Mouse (Mus musculus) liver, postnatal 0 days (tissue): ENCODE measurements around the gene Maged1. TPM values are rescaled to one million over a fixed set of nuclear protein-coding genes. Genes with fewer than 3 reads are reported as not detected.
A peak's percentile ranks its signal among the peaks of the same experiment; 100 is the strongest.

ENCODE experiments used
- ATAC-seq: fragments of 200-750 bp; cut with Nextera tagmentation; 2 replicates; pipeline ENCODE4 v1.8.0; 2017; ENCODE audit warnings: mild to moderate bottlenecking, moderate library complexity
- DNase-seq: peaks from one replicate; pipeline ENCODE4 v3.0.0-alpha.2; 2016
- H3K27ac ChIP-seq: fragments of 300-500 bp; sonication (generic); 2 replicates; pipeline ENCODE4 v1.5.1; 2014; ENCODE audit warnings: antibody characterized with exemption, moderate library complexity, mild to moderate bottlenecking, low read depth
- H3K27me3 ChIP-seq: fragments of 300-500 bp; sonication (generic); 2 replicates; pipeline ENCODE4 v1.6.1; 2014; ENCODE audit warnings: low read length, control low read depth, mixed read lengths; ENCODE audit not compliant: insufficient read depth
- H3K36me3 ChIP-seq: fragments of 300-500 bp; sonication (generic); replicated peaks from 2 replicates; pipeline ENCODE4 v1.6.1; 2014; ENCODE audit warnings: mild to moderate bottlenecking, control low read depth, low read length, moderate library complexity, mixed read lengths; ENCODE audit not compliant: insufficient read depth
- H3K4me1 ChIP-seq: fragments of 300-500 bp; sonication (generic); 2 replicates; pipeline ENCODE4 v1.6.1; 2014; ENCODE audit warnings: antibody characterized with exemption, mild to moderate bottlenecking, control low read depth; ENCODE audit not compliant: insufficient read depth
- H3K4me2 ChIP-seq: fragments of 300-500 bp; sonication (generic); 2 replicates; pipeline ENCODE4 v1.6.1; 2014; ENCODE audit warnings: low read depth, mild to moderate bottlenecking, low read length, moderate library complexity, mixed read lengths
- H3K4me3 ChIP-seq: fragments of 300-500 bp; sonication (generic); 2 replicates; pipeline ENCODE4 v1.5.1; 2014; ENCODE audit warnings: low read depth, low read length
- H3K9ac ChIP-seq: fragments of 300-500 bp; sonication (generic); replicated peaks from 2 replicates; pipeline ENCODE4 v1.6.1; 2014; ENCODE audit warnings: mild to moderate bottlenecking, moderate library complexity
- H3K9me3 ChIP-seq: fragments of 300-500 bp; sonication (generic); 2 replicates; pipeline ENCODE4 v1.6.1; 2016; ENCODE audit warnings: mild to moderate bottlenecking, control low read depth, low read length, mixed read lengths
- CTCF ChIP-seq: sonication (generic); IDR thresholded peaks from 2 replicates; pipeline ENCODE4 v1.5.1; 2016; ENCODE audit warnings: antibody characterized with exemption, low read depth
- EP300 ChIP-seq: IDR thresholded peaks from 2 replicates; pipeline ENCODE4 v1.6.1; 2016; ENCODE audit warnings: antibody characterized with exemption, low read depth, mild to moderate bottlenecking
- WGBS: fragments of 180-500 bp; shearing (Covaris S2); extraction: QIAGEN DNeasy Blood & Tissue Kit; methylation state at CpG from one replicate; pipeline ENCODE4 v1.1.7; 2014; ENCODE audit not compliant: insufficient replicate concordance; 5-methylcytosine and 5-hydroxymethylcytosine counted together
- polyA plus RNA-seq: library from polyadenylated mRNA; unstranded; fragments of >200 nt; fragmentation: Nextera tagmentation; extraction: Ambion mirVana; gene quantifications from 2 replicates; pipeline ENCODE4 v1.2.1, GENCODE M21; 2015

Gene Maged1
- 67.5 and 67.6 TPM in 2 replicates for polyA plus RNA-seq

- peak; percentile 76 for DNase-seq
- peaks cover 19% of the 10 kb centered on the region for H3K27me3 ChIP-seq
- TF ChIP-seq CTCF (no peak), EP300 (no peak)
- peak within 1 kb of the TSS; percentile 60 for H3K4me3 ChIP-seq
- WGBS: 20% methylated on average over 30 of the region's 32 CpGs
- peak; percentile 91 for ATAC-seq
- peak within 1 kb of the TSS; percentile 71 for H3K27ac ChIP-seq
- no peaks in the 10 kb centered on the region for H3K9me3 ChIP-seq
- peak within 1 kb of the TSS; percentile 68 for H3K4me2 ChIP-seq
- 0 out of 2 replicates have a peak, but pooled peaks cover 4% of the 10 kb centered on the region for H3K36me3 ChIP-seq
- no peaks in the 10 kb centered on the region for H3K4me1 ChIP-seq
- peak within 1 kb of the TSS; percentile 60 for H3K9ac ChIP-seq
These were observed at the start of gene Maged1 for GRCm38 (mm10) chrX:94541918-94542355. TSS of gene Maged1 (minus strand) at chrX:94542143.

- Histone ChIP-seq H3K4me3 (no peak overlapping the region), H3K9ac (no peak overlapping the region), H3K9me3 (no peaks in the 10 kb centered on the region), H3K27me3 (no peaks in the 10 kb centered on the region), H3K36me3 (no peaks in the 10 kb centered on the region), H3K4me1 (no peaks in the 10 kb centered on the region), H3K27ac (no peak overlapping the region), H3K4me2 (no peak overlapping the region)
- DNase-seq (no peak), ATAC-seq (no peak)
- TF ChIP-seq CTCF (no peak), EP300 (no peak)
- 75% methylated on average over 1 of the region's 1 CpGs for WGBS
These were observed 38.3 kb upstream of the Maged1 start for GRCm38 (mm10) chrX:94580251-94580650.

- no peaks in the 10 kb centered on the region for H3K9me3 ChIP-seq
- no peaks in the 10 kb centered on the region for H3K27me3 ChIP-seq
- no peak overlapping the region for H3K27ac ChIP-seq
- no peak overlapping the region for H3K9ac ChIP-seq
- WGBS: 67% methylated on average over 2 of the region's 2 CpGs
- no peaks in the 10 kb centered on the region for H3K36me3 ChIP-seq
- no peak overlapping the region for H3K4me2 ChIP-seq
- ATAC-seq (no peak), DNase-seq (no peak)
- H3K4me3 ChIP-seq: no peak overlapping the region
- H3K4me1 ChIP-seq: no peaks in the 10 kb centered on the region
- TF ChIP-seq EP300 (no peak), CTCF (no peak)
These were observed 22.8 kb upstream of the Maged1 start for GRCm38 (mm10) chrX:94564694-94565093.

- no peak overlapping the region for H3K4me3 ChIP-seq
- DNase-seq (no peak), ATAC-seq (no peak)
- H3K27me3 ChIP-seq: no peaks in the 10 kb centered on the region
- H3K9ac ChIP-seq: no peak overlapping the region
- no peak overlapping the region for H3K27ac ChIP-seq
- no peaks in the 10 kb centered on the region for H3K9me3 ChIP-seq
- TF ChIP-seq CTCF (no peak), EP300 (no peak)
- WGBS: 35% methylated on average over 5 of the region's 5 CpGs
- no peak overlapping the region for H3K4me2 ChIP-seq
- no peaks in the 10 kb centered on the region for H3K36me3 ChIP-seq
- no peaks in the 10 kb centered on the region for H3K4me1 ChIP-seq
These were observed 20.4 kb upstream of the Maged1 start for GRCm38 (mm10) chrX:94562392-94562791.

- Histone ChIP-seq H3K36me3 (no peaks in the 10 kb centered on the region), H3K4me1 (no peaks in the 10 kb centered on the region), H3K27me3 (no peaks in the 10 kb centered on the region), H3K9ac (no peak overlapping the region), H3K4me3 (no peak overlapping the region), H3K9me3 (no peaks in the 10 kb centered on the region), H3K27ac (no peak overlapping the region), H3K4me2 (no peak overlapping the region)
- DNase-seq (no peak), ATAC-seq (no peak)
- TF ChIP-seq EP300 (no peak), CTCF (peak; percentile 36)
- 44% methylated on average over 3 of the region's 3 CpGs for WGBS
These were observed 6.3 kb upstream of the Maged1 start for GRCm38 (mm10) chrX:94548227-94548626.

GRCm38 (mm10) chrX:94545941-94546340 lies 4.0 kb upstream of the Maged1 start:
- no peak overlapping the region for H3K27ac ChIP-seq
- DNase-seq: no peak
- H3K4me2 ChIP-seq: no peak overlapping the region
- H3K36me3 ChIP-seq: no peaks in the 10 kb centered on the region
- peaks cover 14% of the 10 kb centered on the region for H3K27me3 ChIP-seq
- H3K9me3 ChIP-seq: no peaks in the 10 kb centered on the region
- TF ChIP-seq CTCF (no peak), EP300 (no peak)
- no peak for ATAC-seq
- H3K4me1 ChIP-seq: no peaks in the 10 kb centered on the region
- WGBS: 51% methylated on average over 3 of the region's 3 CpGs
- H3K9ac ChIP-seq: no peak overlapping the region
- H3K4me3 ChIP-seq: no peak overlapping the region

GRCm38 (mm10) chrX:94544923-94545322 lies 3.0 kb upstream of the Maged1 start:
- Histone ChIP-seq H3K4me2 (no peak overlapping the region), H3K4me3 (no peak overlapping the region), H3K27ac (no peak overlapping the region), H3K4me1 (no peaks in the 10 kb centered on the region), H3K27me3 (peaks cover 19% of the 10 kb centered on the region), H3K9me3 (no peaks in the 10 kb centered on the region), H3K36me3 (no peaks in the 10 kb centered on the region), H3K9ac (no peak overlapping the region)
- no peak for ATAC-seq
- TF ChIP-seq CTCF (peak; percentile 68), EP300 (no peak)
- WGBS: 13% methylated on average over 1 of the region's 1 CpGs
- DNase-seq: peak; percentile 30
